Mouse (Mus musculus) frontal cortex, postnatal 36 days (tissue): ENCODE measurements at regions not wholly inside any gene's neighbourhood (a gene's known extent, or its start where the extent isn't known, plus 50 kb on each side); places are given as distances from the start of the nearest gene placed in this dataset.

Source experiments
- DNase-seq, 2 experiments: peaks; one replicate each; pipeline ENCODE4 v3.0.0; 2022; ENCODE audit warnings: low spot score in 2 of 2

DNA sequence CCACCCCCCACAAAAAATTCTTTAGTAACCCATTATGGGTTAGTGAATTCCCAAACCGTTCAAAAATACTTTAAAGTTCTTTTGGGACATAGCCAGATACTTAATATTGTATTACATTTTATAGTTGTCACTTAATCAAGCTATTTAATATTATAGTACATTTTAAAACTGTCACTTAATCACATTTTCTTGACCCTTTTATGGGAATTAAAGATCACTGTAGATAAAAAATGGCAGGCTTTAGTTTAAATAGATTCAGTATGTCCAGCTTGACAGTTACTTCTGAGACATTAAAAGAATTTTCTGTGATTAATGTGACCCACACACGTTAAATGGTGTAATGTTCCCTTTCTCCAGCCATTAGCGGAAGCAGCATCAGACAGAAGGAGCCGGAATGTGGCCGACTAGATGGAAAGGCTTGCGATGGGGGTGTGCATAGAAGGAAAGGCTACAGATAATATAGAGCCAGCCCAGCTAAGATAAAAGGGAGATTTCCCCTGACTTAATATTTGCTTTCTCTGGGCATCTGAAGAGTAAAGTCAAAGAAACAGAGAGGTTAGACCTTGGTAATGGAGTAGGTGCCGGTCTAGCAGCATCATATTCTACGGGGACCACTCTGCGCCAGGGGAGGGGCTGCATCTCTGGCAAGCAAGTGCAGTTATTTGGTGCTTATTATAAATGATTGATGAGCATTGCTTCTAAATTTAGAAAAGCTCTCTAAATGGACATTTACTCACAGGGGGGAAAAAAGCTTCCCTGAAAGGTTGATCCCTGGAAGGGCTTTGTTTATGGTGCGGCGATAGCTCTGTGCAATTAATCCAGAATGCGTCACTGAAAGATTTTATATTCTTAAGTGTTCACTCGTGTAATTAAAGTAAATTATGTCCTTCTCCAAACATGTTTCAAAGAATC lies 331.8 kb upstream of the Meis1 start:
- no peak for DNase-seq

DNA sequence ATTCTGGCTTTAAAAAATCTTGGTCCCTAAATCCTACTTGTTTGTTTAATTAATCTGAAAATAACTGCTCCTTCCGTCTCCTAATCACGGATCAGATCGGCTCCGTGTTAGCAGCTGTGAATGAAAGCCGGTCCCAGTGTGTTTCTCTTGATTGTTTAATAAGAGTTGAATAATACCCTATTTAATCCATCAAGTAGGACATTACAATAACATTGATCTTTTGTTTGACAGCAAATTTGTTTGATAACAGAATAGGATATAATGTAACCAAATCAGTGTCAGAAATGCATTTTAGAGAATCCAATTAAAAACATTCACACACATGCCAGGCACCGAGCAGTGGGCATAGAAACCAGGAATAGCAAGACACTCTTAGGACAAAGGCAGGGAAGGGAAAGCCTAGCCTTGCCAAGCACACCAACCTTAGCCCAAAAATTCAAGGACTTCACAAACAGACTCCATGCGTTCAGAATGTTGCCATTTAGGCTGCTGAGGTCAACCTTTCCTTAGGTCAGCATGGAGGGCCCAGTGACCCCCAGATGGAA lies 332.5 kb upstream of the Meis1 start:
- DNase-seq = no peak

DNA sequence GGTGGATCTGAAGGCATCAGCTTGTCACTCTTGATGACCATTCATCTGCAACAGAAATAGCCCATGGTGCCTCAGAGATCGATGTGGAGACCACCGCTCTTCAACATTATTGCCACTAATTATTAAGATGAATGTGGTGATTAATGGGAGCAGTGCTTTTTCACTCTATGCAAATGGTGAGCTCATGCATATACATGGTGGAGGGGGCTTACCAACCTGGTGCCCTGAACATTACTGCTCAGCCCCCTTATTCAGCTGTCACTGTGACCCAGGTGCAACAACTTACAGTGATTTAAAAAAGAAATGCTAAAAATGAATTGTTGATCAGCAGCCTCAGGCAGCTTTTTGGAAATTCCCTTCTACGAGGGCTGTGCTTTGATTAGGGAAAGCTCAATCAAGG lies 334.9 kb upstream of the Meis1 start:
- no peak for DNase-seq

DNA sequence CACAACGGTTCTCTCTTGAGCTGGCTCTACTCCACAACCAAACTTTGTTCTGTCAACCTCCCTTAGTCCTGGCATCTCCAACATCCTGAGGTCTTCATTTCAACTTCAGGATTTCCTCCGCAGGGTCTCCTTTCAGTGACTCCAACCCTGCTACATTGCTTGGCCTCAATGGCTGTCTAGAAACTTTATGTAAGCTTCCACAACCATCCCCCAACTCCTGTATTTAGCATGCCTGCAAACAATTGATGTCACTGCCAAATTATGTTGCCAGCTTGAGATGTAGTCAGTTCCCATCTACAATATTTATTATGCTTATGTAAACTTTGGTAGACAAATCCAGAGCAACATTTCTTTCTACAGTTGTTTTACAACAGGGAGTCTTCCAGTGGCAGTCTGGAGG lies 336.4 kb upstream of the Meis1 start:
- no peak for DNase-seq

DNA sequence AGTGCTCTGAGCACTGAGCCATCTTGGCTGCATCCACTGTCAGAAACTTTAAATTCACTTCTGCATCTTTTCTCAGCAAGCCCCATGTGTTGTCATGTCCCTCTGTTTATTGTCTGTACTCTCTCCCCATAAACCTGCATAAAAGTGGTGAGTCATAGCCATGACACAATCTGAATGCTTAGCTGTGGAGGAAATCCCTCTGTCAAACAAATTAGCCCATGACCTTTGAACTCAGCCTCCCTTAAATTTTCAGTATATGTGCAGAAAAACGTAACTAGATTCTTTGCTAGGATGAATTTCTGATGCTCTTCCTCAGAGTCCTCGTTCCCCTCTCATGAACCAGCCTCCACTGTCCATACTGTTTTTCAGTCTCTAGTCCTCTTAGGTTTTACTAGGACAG lies 337.4 kb upstream of the Meis1 start:
- DNase-seq = no peak

DNA sequence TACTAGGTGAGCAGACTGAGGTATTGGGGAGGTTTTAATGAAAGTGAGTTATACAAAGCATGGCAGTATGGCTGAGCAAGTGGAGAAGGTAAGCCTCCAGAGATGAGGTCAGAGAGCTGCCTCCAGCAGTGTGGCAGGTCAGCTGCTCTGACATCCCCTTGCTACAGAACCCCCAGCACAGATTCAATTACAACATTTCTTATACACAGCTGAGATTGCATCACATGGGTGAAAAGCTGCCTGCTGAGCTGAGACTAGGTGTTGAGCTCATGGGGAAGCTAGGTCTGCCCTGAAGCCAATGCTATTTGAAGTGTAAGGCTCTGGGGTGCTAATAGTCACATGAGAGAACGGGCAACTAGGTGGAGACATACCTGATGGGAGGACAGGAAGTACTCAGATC lies 350.4 kb upstream of the Meis1 start:
- no peak for DNase-seq

DNA sequence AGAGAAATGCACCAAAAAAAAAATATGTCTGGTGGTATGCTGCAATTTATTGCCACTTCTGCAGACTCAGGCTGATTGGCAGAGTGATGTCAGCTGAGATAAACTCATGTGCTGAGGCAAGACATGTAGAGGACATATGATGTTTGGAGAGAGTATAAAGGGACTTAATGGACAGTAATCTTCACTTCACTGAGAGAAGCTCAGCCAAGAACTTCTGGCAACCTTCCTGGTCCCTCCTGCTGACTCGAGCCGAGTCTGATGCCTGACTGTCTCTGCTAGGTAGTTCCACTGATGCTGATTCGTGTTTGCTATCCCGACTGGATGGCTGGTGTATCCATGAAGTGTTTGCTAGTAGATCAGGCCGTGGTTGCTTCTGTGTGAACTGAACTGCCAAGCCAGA lies 354.7 kb upstream of the Meis1 start:
- no peak for DNase-seq

DNA sequence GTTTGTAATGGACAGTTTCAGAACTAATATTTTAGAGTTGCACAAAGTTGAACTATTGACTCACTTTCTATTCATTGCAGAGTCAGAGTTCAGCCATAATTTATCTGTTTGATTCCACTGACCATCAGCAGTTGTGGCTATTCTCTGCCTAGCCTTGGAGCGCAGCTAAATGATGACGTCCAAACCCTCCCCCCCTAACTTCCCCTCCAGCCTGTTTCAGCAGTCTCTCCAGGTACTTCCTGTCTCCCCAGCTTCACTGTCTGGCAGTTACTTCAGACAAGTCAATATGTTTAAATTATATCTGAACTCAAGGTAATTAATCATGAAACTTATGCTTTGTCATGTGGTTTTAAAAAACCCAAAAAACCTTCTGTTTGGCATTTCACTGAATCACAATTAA lies 362.1 kb upstream of the Meis1 start:
- no peak for DNase-seq

DNA sequence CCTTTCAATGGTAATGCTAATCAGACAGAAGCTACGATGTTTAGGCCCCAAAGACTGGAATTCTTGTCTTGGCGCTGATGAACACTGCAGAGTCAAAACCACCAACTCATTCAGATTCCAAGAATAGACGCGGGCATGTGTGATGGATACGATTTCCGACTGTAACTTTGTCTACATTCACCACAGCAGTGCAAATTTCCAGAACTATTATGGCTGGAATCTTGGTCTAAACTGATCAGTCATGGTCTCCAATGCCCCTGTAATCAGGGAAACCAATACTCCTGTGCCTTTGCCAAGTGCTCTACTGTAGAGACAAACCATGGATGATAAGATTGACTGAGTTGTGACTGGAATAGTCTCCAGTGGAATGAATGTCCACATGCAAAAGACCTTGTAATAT lies 370.4 kb upstream of the Meis1 start:
- no peak for DNase-seq

DNA sequence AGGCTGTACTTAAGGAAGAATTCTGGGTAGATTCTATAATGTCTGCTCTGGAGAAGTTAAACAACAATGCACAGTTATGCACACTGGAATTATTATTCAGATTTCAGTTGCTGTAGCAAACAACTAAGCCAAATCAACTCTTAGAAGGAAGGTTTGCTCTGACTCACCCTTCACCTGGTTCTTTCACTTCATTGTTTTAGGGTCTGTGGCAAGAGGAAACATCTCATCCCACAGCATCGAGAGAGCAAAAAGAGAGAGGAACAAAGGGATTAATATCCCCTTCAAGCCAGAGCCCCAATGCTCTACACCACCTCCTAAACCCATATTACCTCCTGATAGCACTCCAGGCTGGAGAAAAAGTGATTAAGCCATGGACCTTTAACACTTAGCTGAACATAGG lies 373.4 kb upstream of the Meis1 start:
- no peak for DNase-seq

DNA sequence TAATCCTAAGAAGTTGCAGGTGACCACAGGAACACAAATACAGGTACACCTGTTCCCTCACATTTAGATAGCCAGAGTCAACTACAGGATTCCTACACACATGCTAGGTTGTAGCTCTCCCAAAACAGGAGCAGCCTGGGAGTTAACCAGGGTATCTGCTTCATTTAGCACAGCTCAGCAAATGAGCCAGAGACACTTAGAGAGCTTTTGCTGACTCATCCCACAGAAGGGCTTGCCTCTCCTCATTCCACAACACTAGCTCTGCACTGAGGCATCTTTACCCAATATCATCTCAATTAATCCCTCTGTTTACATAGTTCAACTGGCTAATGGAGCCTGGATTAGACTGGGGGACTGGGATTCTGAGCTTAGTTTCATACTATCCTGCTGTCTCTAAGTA lies 375.6 kb upstream of the Meis1 start:
- no peak for DNase-seq

DNA sequence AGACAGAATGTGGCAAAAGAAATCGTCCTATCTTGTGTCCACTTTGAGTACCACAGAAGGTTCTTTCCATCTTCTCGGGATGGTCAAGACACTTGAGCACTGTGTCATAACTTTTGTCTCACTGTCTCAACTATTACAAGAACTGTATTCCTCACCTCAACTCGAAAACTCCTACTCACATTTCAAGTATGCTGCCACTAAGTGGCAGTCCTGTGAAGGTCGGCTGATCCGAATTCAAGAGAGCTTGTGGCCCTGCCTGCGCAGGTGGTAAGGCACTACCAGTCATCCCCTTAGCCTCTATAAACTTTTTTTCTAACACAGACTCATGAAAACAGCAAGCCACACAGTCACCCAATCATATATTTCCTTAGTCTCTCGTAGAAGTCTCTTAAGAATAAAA lies 381.6 kb upstream of the Meis1 start:
- DNase-seq = no peak

DNA sequence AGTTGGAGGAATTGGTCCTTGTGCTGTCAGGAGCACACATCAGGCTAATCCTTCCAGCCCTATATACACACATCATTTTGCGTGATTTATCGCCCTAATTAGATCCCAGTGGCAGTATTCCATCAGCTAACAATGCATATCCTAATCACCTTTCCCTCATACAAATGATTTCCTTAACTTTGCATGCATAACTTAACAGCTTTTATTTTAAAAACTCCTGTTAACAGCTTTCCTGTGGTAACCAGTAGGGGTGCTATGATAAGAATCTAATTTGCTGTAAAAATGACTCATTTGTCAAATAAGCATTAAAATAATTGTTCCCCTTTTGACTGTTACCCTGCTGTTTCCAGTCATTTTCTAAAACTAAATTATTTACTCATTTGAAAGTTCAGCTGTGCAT lies 401.4 kb upstream of the Meis1 start:
- no peak for DNase-seq

DNA sequence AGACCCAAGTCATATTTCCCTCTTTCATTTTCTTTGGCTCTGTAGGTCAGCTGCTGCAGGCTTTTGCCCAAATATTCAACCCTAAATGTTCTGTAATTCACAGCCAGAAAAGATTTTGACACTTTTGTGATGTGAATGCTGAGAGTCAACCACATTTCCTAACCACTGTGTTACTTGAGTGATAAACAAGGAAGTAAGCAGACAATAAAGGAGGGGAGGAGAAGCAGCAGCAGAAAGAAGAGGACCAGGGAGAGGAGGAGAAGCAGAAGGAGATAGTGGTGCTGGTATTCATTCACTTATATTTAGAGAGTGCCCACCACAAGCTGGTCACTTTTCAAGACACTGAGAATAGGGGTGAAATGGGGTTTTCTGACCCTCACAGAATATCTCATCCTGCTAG lies 404.5 kb upstream of the Meis1 start:
- no peak for DNase-seq

DNA sequence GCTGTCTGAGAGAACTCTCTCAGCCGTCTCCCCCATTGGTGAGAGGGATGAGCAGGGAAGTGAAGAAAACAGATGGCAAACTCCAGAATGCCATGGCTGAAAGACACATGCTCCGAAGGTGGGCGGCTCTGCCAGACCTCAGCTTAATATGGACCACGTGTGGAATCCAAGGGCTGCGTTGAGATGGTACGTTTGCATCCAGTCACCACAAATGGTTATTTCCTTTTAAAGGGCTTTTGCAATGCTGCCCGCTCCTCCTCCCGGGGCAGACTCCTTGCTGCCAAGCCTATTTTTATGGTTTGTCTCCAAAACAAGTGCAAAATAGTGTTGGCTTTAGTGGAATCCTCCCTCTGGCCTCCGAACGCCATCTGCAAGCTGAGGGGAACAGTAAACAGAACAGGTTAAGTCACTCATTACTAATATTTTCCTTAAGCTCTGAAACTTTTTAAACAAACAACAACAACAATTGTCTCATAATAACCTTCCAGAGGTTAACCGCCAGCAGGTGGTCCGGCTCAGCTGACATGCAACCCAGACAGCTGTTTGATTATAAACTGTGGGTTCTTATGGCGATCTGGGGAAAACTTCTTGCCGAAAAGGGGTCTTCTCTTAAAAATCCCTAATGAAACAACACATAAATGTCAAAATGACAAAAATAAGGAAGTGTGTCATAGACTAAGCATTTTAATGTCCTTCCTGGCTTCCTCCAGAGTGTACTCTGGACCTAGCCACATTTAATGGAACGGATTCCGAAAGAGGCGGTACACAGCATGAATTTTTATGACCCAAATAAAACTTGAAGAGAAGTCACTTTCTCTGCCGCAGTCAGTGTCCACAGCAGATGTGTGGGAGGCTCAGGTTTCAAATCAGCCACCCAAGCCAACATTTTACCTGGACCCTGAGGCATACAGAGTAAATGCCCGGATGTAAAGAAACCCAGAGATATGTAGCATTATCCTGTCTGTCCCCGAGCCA lies 405.3 kb upstream of the Meis1 start:
- DNase-seq = peak; percentile 33 to 48

DNA sequence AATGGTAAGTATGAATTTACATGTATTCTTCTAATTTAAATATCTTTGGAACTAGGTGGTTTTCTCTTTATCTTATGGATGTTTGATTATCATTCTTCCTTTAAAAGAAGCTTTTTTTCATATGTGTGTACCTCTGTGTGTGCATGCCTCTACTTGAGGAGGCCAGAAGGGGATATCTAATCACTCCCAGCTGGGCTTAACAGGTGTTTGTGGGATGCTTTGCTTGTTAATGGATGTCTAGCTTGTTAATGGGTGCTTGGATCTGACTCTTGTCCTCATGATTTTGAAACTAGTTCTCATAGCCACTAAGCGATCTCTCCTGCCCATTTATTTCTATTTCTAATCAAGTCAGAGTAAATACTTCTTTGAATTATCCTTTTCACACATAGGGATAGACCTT lies 408.8 kb upstream of the Meis1 start:
- DNase-seq = no peak

DNA sequence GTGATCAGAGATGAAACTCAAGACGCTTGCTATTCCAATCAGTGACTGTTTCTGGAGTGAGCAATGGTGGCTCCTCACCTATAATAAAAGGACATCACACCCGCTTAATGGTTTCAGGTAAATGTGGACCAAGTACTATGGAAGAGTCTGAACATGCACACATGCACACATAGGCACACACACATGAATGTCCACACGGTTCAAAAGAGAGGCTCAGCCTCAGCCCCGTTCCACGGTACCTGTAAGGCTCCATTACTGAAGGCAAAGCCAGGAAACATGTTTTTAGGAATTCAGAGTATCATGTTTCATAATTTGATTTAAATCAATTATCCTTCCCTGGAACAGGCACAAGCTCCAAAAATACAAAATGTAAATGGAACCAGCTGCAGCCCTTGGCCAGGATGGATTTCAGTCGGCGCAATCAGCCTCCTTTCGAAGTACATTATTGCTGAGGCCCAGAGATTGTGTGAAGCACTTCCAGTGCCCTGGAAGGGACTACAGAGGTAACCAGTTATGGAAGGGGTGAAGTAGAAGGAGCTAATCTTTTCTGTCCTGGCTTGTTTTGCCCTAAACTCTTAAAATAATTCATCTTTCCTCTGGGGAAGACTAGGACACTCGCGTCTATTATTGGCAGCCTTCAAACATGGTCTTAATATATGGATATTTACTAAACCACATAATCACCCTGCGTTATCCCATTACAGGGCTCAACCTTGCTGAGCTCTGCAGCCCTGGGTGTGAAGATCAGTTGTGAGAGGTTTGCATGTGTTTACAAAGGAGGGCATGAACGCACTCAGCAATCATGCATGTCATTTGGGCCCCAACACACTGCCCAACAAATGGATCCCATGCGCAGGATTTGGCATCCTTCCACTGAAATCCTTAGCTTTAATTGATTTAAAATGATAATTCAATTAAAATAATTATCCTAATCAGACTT lies 415.2 kb upstream of the Meis1 start:
- no peak for DNase-seq

DNA sequence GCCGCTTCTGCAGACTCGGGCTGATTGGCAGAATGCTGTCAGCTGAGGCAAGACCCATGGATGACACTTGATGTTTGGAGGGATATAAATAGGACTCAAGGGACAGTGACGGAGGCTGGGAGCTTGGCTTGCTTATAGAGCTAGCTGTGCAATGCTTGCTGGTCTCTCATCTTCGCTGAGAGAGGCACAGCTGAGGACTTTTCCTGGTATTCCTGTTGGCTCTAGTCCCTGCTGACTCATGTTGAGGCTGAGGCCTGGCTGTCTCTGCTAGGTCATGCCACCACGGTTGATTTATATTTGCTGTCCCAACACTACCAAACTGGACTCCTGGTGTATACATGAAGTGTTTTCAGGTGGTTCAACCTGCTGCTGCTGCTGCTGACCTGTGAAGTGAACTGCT lies 419.6 kb upstream of the Meis1 start:
- no peak for DNase-seq

DNA sequence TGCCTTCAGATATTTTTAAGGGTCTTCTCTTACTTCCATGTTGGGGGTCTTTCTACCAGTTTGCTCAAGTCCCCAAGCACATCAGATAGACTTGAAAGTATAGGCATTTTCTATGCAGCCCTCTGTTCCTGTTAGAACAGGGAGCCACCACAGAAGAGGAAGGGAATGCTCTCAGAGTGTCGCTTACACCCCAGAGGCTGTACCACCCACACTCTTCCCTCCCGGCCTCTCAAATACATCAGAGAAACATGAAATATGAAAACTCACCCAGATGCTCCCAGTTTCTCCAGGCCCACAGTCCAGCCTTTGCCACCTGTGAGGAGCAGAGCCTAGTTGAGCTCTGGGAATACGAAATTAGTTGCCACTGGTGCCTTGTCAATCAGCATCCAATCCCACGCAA lies 423.2 kb upstream of the Meis1 start:
- DNase-seq = peak; percentile 6 to 38

DNA sequence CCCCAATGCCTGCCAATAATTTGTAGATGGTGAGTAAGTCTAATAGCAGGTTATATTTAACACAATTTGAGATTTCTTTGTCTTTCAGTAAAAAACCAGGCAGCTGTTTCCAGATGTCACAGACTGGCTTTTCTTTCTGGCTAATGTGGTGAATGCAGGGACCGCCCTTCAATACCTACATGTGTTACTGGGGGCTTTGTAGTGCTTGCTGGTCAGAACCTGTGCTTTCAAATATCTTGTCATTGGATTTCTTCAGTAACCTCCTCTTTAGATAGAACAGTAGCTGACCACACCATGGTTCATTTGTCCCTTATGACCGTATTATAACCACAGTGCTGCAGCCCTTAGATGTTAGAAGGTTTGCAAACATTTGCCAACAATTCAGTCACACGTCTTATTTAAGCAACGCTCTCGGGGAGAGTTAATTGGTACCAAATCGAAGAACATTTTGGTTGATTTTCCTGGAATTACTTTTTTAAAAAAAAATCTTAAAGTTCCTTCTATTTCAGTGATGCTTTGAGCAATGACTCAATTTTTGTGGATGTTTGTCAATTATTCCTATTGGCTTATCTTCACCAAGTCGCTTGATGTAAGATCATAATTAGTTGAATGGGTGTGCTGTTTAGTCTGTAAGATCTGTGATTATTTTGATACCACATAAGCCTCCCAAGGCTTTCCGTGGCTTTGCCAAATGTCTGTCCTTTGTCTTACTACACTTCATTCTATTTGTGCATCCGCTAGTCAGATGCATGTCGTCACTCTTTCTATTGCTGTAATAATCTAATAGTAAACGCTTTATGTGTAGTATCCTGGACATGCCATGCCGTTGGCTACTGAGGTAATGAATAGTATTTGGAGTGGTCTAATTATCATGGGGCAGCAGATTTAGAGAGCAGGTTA lies 436.9 kb upstream of the Meis1 start:
- no peak for DNase-seq
